19 mouse cellular contexts compared by ENCODE assay signal in genomic region chr2:120531223-120531622, GRCm38 (mm10).
"Had no signal": no experiment of that assay in that cellular context is flagged by ENCODE, and none has a peak within 500 bp of the region (broad histone marks: within the 10 kb centered on the region; RNA-seq: fewer than 3 reads in every experiment).

No protein-coding gene starts in this region.

- H3K27ac ChIP-seq: kidney, embryonic 15.5 days; limb, embryonic 10.5 days; limb, embryonic 13.5 days; liver, embryonic 12.5 days; liver, embryonic 15.5 days; lung, embryonic 15.5 days; midbrain, embryonic 10.5 days; midbrain, embryonic 13.5 days; neural tube, embryonic 13.5 days; stomach, embryonic 15.5 days had no signal

- H3K9me3 ChIP-seq: kidney, embryonic 15.5 days; limb, embryonic 10.5 days; limb, embryonic 13.5 days; liver, embryonic 12.5 days; liver, embryonic 15.5 days; lung, embryonic 15.5 days; megakaryocyte, embryonic 14.5 days; midbrain, embryonic 10.5 days; midbrain, embryonic 13.5 days; neural tube, embryonic 13.5 days; stomach, embryonic 15.5 days had no signal

- H3K4me1 ChIP-seq: kidney, embryonic 15.5 days; limb, embryonic 10.5 days; limb, embryonic 13.5 days; liver, embryonic 15.5 days; lung, embryonic 15.5 days; midbrain, embryonic 10.5 days; midbrain, embryonic 13.5 days; neural tube, embryonic 13.5 days; stomach, embryonic 15.5 days had no signal

- H3K9ac ChIP-seq: kidney, embryonic 15.5 days; limb, embryonic 13.5 days; liver, embryonic 12.5 days; liver, embryonic 15.5 days; lung, embryonic 15.5 days; midbrain, embryonic 13.5 days; neural tube, embryonic 13.5 days; stomach, embryonic 15.5 days had no signal

- H3K27me3 ChIP-seq: kidney, embryonic 15.5 days; limb, embryonic 13.5 days; liver, embryonic 12.5 days; liver, embryonic 15.5 days; lung, embryonic 15.5 days; megakaryocyte, embryonic 14.5 days; midbrain, embryonic 13.5 days; neural tube, embryonic 13.5 days; stomach, embryonic 15.5 days had no signal

- DNase-seq: kidney, adult 8-10 months; kidney, postnatal 10 days; kidney, postnatal 36 days; liver; lung, adult 18-20 months; lung, postnatal 36 days; thymus, postnatal 25 days had no signal

- H3K4me3 ChIP-seq: kidney, embryonic 15.5 days; limb, embryonic 10.5 days; limb, embryonic 13.5 days; liver, embryonic 12.5 days; liver, embryonic 15.5 days; lung, embryonic 15.5 days; megakaryocyte, embryonic 14.5 days; midbrain, embryonic 10.5 days; midbrain, embryonic 13.5 days; myocyte; neural tube, embryonic 13.5 days; stomach, embryonic 15.5 days had no signal
